Mouse (Mus musculus) embryo, embryonic 10.5 days (tissue): ENCODE data around the gene Pom121l2.

Source experiments
- DNase-seq: peaks from one replicate; pipeline ENCODE4 v3.0.0-alpha.2; 2015; ENCODE audit warnings: low spot score

Pom121l2 gene

GRCm38 (mm10) chr13:21980981-21981802 is at the start of gene Pom121l2:
Pom121l2 (plus strand) TSS chr13:21981194.
- peak; percentile 63 for DNase-seq

- DNase-seq, result no peak
These were observed 49.3 kb upstream of the Pom121l2 start for GRCm38 (mm10) chr13:21931740-21932139.

GRCm38 (mm10) chr13:21933626-21934548 is 47.1 kb upstream of the Pom121l2 start:
- DNase-seq, result peak; percentile 89

GRCm38 (mm10) chr13:21934982-21935791 is 45.8 kb upstream of the Pom121l2 start:
- DNase-seq, result peak; percentile 91

- DNase-seq, result peak; percentile 77
These were observed 45.2 kb upstream of the Pom121l2 start for GRCm38 (mm10) chr13:21935833-21936232.

DNA sequence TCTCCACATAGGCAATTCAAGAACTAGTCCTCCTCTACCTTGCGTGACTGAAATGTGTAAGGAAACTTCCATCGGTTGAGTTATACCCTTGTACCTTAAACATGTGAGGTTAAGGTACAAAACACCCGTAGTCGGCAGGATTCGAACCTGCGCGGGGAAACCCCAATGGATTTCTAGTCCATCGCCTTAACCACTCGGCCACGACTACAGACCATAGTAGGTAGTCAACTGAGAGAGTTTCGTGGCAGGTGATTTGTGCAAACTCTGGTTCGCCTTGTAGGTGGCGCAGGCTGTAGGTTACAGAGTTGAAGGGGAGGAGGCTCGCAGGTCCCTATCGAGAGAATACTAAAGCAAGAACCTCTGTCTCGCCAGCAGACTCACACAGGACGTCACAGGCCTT is 44.0 kb upstream of the Pom121l2 start:
- DNase-seq, result peak; percentile 93

DNA sequence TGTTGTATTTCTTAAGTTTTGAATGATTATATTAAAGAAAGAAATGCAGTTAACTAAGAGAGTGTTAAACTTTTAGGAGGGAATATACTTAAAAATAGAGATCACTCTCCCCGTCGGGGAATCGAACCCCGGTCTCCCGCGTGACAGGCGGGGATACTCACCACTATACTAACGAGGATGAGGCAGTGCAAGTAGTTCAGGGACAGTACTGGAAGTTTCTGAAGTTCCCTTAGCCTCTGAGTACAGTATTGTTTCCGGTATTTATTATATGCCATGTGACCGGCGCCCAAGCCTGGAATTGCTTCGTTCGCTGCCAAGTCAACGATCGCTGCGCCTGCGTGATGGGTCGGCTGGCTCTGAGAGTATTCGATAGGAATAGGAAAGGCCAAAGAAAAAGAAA is 40.8 kb upstream of the Pom121l2 start:
- peak; percentile 99 for DNase-seq

GRCm38 (mm10) chr13:21940811-21941321 is 40.1 kb upstream of the Pom121l2 start:
- peak; percentile 88 for DNase-seq

- DNase-seq, result no peak
These were observed 37.4 kb upstream of the Pom121l2 start for GRCm38 (mm10) chr13:21943644-21944043.

GRCm38 (mm10) chr13:21944592-21944925 is 36.4 kb upstream of the Pom121l2 start:
- DNase-seq, result no peak

DNA sequence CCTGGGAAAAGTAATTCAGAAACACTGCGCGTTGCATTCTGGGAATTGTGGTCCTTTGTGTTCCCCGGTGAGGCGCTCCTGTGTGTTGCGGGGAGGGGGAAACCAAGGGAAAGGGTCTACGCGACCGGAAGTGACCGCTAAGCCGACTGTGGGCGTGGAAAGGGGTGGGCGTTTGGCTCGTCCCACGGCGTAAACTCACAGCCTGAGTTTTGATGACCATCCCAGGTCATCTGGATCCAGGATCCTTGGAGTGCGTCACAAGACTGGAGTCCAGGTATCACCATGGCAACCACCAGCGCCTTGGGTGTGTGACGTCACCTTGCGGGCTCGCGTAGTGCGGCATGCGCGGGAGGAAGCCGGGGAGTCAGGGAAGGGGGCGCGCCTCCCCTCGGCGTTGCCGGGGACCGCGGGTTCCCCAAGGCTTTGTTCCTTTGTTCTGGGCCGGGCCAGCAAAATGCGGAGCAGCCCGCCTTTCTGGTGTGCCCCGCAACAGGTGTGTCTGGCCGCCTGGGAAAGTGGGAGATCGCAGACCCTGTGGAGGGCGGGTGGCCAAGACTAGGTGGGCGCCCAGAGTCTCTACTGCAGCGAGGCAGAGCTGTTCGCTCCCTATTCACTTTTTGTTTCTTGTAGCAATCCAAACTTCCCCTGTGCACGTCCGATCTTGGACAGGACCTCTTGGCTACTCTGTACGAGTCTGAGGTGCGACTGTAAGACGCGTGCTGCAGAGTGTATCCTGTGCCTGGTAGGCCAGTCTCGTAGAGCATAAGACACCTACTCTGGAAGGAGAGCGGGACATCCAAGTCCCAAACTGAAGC is 35.9 kb upstream of the Pom121l2 start, which contains the start of gene Zfp184:
Gene Zfp184, plus strand, starts transcription at position 169 of the 815 bp plus-strand sequence.
- peak; percentile 99 for DNase-seq

DNA sequence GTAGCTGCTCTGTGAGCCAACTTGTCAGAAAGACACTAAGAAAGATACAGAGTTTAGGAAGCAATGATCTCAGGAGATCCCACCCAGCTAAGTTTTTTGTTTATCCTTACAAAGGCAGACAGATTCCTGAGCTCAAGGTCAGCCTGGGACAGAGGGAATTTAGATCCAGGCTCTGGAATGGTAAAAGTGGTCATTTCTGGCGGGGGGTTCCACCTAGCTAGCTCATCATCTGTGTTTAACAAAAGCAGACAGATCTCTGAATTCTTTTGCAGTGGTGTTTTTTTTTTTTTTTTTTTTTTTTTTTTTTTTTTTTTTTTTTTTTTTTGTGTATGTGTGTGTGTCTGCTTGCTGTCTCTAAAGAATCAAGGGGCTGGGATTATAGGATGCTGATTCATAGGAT is 11.7 kb upstream of the Pom121l2 start:
- DNase-seq, result no peak

- DNase-seq, result no peak
These were observed 11.2 kb upstream of the Pom121l2 start for GRCm38 (mm10) chr13:21969816-21970215.

- peak; percentile 48 for DNase-seq
These were observed 9.4 kb upstream of the Pom121l2 start for GRCm38 (mm10) chr13:21971641-21972040.

DNA sequence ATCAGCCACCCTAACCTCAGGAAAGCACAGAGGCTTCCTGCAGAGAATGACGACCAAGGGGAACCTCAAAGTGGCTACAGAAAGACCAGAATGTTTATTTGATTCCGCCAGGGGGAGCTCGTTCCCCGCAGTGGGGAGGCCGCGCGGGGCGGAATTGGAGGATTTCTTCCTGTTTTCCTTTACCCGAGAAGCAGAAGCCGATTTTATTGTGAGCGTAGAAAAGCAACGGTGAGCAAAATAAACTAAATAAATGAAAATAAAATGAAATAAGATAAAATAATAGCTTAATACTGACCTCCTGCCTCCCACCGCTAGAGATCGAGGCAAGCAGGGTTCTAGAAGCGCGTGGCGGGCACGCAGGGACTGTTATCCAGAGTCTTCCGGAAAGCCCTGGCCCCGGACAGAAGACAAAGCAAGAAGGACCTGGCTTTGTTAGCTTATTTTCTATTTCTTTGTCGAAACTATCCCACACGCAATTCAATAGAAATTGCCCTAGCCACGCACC is 6.7 kb upstream of the Pom121l2 start:
- peak; percentile 94 for DNase-seq

DNA sequence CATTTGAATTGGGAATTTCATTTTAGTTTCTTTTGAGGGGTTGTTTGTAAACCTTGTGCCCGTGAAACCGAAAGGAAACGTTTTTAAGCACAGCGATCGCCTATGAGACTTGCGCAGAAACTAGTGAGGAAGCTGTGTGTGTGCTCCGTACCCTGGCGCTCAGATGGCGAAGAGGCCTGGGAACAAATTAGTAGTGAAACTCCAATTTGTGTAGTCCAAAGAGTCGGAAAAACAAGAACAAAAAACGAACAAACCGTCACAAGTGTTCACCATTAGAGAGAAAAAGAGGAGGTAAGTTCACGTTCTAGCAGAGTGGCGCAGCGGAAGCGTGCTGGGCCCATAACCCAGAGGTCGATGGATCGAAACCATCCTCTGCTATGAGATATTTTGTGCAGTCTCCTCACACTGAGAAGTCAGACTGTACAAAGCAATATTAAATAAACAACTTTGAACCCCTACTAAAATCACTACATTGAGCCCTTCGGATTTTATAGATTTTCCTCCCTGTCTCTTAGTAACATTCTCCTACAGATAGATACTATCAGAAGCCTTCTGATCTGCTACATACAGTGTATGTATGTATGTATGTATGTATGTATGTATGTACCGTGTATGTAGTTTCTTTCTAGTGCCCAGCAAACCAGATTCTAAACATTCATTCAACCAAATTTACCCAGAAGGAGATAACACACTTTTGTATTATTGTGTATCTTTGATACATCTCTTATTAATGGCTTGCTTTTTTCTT is 6.1 kb upstream of the Pom121l2 start:
- DNase-seq, result peak; percentile 92

GRCm38 (mm10) chr13:21981803-21982193 is 804 bp downstream of the Pom121l2 start:
- DNase-seq, result peak; percentile 53

GRCm38 (mm10) chr13:21984486-21984885 is 3.5 kb downstream of the Pom121l2 start:
- DNase-seq, result no peak

GRCm38 (mm10) chr13:21992550-21992949 is 11.6 kb downstream of the Pom121l2 start:
- DNase-seq, result no peak
